Comparison of ENCODE assay signal across 8 mouse cellular contexts in the genomic region with DNA sequence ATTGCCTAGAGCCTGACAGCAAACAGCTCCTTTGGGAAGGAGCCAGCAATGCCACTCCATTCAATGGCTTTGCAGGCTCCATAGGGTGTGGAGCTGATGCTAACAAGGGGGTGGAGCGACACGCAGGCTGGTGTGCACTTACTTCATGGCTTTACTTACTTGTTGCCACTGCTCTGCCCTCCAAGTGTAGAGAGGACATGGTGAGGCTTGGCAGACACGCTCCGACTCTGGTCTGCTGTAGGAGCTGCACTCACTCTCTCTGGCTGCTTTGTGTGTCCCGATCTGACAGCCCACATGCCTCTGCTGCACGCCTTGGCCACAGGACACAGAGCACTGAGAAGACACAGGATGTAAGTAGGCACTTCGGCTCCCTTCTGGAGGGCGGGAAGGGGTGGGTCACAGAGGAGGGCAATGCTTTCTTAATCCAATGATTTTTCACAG. TPM values are rescaled to one million over a fixed set of nuclear protein-coding genes. Genes with fewer than 3 reads are reported as not detected.
DNase-seq lines count a peak whose midpoint lies in the region; ATAC-seq and TF ChIP-seq lines count a peak whose summit lies in the region.

Gene A730049H05Rik, plus strand, starts transcription at position 168 of the 441 bp plus-strand sequence.

- no peak for TF ChIP-seq CTCF in heart, postnatal 0 days (IDR thresholded peaks at IDR 0.05; ENCODE audit: low read depth)

- peaks cover 16% of the 10 kb centered on the region for H3K36me3 ChIP-seq in heart, postnatal 0 days (replicated peaks; ENCODE audit: control insufficient read depth, insufficient read depth, low read length)
- H3K36me3 ChIP-seq in lung, embryonic 15.5 days, result peaks cover 13% of the 10 kb centered on the region
- no peaks in the 10 kb centered on the region for H3K36me3 ChIP-seq in stomach, embryonic 16.5 days (ENCODE audit: control insufficient read depth, insufficient read depth, low read length)
- no peaks in the 10 kb centered on the region for H3K36me3 ChIP-seq in liver, embryonic 12.5 days

- 21% methylated on average over 8 of the region's 8 CpGs for WGBS in heart, postnatal 0 days
- WGBS in lung, embryonic 15.5 days, result 33% methylated on average over 8 of the region's 8 CpGs
- WGBS in stomach, embryonic 16.5 days, result 24% methylated on average over 8 of the region's 8 CpGs
- WGBS in liver, embryonic 12.5 days (ENCODE audit: insufficient replicate concordance), result 34% methylated on average over 8 of the region's 8 CpGs

- TF ChIP-seq EP300 in heart, postnatal 0 days (IDR thresholded peaks at IDR 0.05; ENCODE audit: low read depth), result no peak

- peak within 1 kb of the TSS; percentile 76 for H3K27ac ChIP-seq in heart, postnatal 0 days (ENCODE audit: low read depth)
- H3K27ac ChIP-seq in lung, embryonic 15.5 days, result peak within 1 kb of the TSS; percentile 7; the same call in 1 of the 2 replicates
- H3K27ac ChIP-seq in stomach, embryonic 16.5 days (ENCODE audit: low read length), result no peak within 1 kb of the TSS
- H3K27ac ChIP-seq in liver, embryonic 12.5 days, result no peak within 1 kb of the TSS

- 0 out of 2 replicates have a peak within 1 kb of the TSS, but pooled peaks have one; percentile 7 for H3K4me3 ChIP-seq in heart, postnatal 0 days (ENCODE audit: low read depth, low read length)
- no peak within 1 kb of the TSS for H3K4me3 ChIP-seq in lung, embryonic 15.5 days
- no peak within 1 kb of the TSS for H3K4me3 ChIP-seq in stomach, embryonic 16.5 days (replicated peaks; ENCODE audit: low read length)
- H3K4me3 ChIP-seq in liver, embryonic 12.5 days, result no peak within 1 kb of the TSS

- no peaks in the 10 kb centered on the region for H3K27me3 ChIP-seq in heart, postnatal 0 days (ENCODE audit: control insufficient read depth, insufficient read depth, low read length)
- no peaks in the 10 kb centered on the region for H3K27me3 ChIP-seq in lung, embryonic 15.5 days
- no peaks in the 10 kb centered on the region for H3K27me3 ChIP-seq in stomach, embryonic 16.5 days (ENCODE audit: control insufficient read depth, insufficient read depth, low read length)
- H3K27me3 ChIP-seq in liver, embryonic 12.5 days (replicated peaks), result no peaks in the 10 kb centered on the region

- 0 out of 2 replicates have a peak within 1 kb of the TSS, but pooled peaks have one; percentile 30 for H3K9ac ChIP-seq in heart, postnatal 0 days (replicated peaks; ENCODE audit: low read depth, low read length)
- no peak within 1 kb of the TSS for H3K9ac ChIP-seq in lung, embryonic 15.5 days
- H3K9ac ChIP-seq in stomach, embryonic 16.5 days (ENCODE audit: low read length), result no peak within 1 kb of the TSS
- H3K9ac ChIP-seq in liver, embryonic 12.5 days, result no peak within 1 kb of the TSS

- peaks cover 16% of the 10 kb centered on the region for H3K4me1 ChIP-seq in heart, postnatal 0 days (ENCODE audit: control insufficient read depth, insufficient read depth)
- H3K4me1 ChIP-seq in lung, embryonic 15.5 days, result peaks cover 12% of the 10 kb centered on the region
- H3K4me1 ChIP-seq in stomach, embryonic 16.5 days (ENCODE audit: control insufficient read depth, insufficient read depth, low read length), result peaks cover 8% of the 10 kb centered on the region; the same call in 1 of the 2 replicates
- no peaks in the 10 kb centered on the region for H3K4me1 ChIP-seq in liver, embryonic 12.5 days

- H3K4me2 ChIP-seq in heart, postnatal 0 days (ENCODE audit: low read depth, low read length), result peak within 1 kb of the TSS; percentile 42
- peak within 1 kb of the TSS; percentile 37 for H3K4me2 ChIP-seq in lung, embryonic 15.5 days
- peak within 1 kb of the TSS; percentile 28 for H3K4me2 ChIP-seq in stomach, embryonic 16.5 days (ENCODE audit: low read depth, low read length)
- H3K4me2 ChIP-seq in liver, embryonic 12.5 days, result no peak within 1 kb of the TSS

- ATAC-seq in heart, postnatal 0 days (ENCODE audit: insufficient read depth, low read depth), result peak; percentile 73
- ATAC-seq in lung, embryonic 15.5 days (ENCODE audit: borderline replicate concordance, extremely low read depth, low FRiP score, low TSS enrichment), result peak; percentile 49; the same call in 1 of the 2 replicates
- no peak for ATAC-seq in stomach, embryonic 16.5 days (ENCODE audit: insufficient read depth, low FRiP score)
- no peak for ATAC-seq in erythroblast, adult 5-6 weeks (replicated peaks; ENCODE audit: low FRiP score, poor library complexity, severe bottlenecking)
- ATAC-seq in liver, embryonic 12.5 days, result no peak

- H3K9me3 ChIP-seq in heart, postnatal 0 days (replicated peaks; ENCODE audit: control insufficient read depth, low read length), result no peaks in the 10 kb centered on the region
- no peaks in the 10 kb centered on the region for H3K9me3 ChIP-seq in lung, embryonic 15.5 days
- H3K9me3 ChIP-seq in stomach, embryonic 16.5 days (replicated peaks; ENCODE audit: control insufficient read depth, low read length), result no peaks in the 10 kb centered on the region
- H3K9me3 ChIP-seq in liver, embryonic 12.5 days (replicated peaks), result no peaks in the 10 kb centered on the region

- DNase-seq in lung, adult 18-20 months, result peak; percentile 9 to 35
- no peak for DNase-seq in lung, postnatal 25 days (ENCODE audit: low spot score)
- DNase-seq in heart, postnatal 0 days (ENCODE audit: low spot score), result peak; percentile 51
- DNase-seq in cerebellum, adult 9-10 months, result no peak

RNA-seq across cellular contexts. Expression of gene A730049H05Rik, which starts in this region (rescaled TPM):
- total RNA-seq in heart, postnatal 0 days (2014; rRNA removed; ENCODE audit: low replicate concordance), result 0.46 TPM in 2 replicates
- 1.3 and 1.7 TPM in 2 replicates for polyA plus RNA-seq in heart, postnatal 0 days (2015; fragmentation: Nextera tagmentation; extraction: Ambion mirVana)
- polyA plus RNA-seq in lung, embryonic 15.5 days (2015; fragmentation: Nextera tagmentation; extraction: Ambion mirVana), result 1.2 and 1.4 TPM in 2 replicates
- polyA plus RNA-seq in stomach, embryonic 16.5 days (2015; fragmentation: Nextera tagmentation; extraction: Ambion mirVana), result 0.46 and 0.87 TPM in 2 replicates
- not detected in 2 replicates for total RNA-seq in erythroblast, adult 5-6 weeks (2015; ENCODE audit: low replicate concordance)
- not detected in 2 replicates for total RNA-seq in erythroblast, adult 5-6 weeks (2017; ENCODE audit: low replicate concordance)
- polyA plus RNA-seq in liver, embryonic 12.5 days (2016; fragmentation: Nextera tagmentation; extraction: Ambion mirVana), result 0.07 and 0.08 TPM in 2 replicates

Comparison
In these comparisons a context has a peak if more than half of its experiments do, and no peak if none do; other contexts are left out.
1. DNase-seq: peak in lung, adult 18-20 months (2 of 2) and heart, postnatal 0 days (single experiment); none in lung, postnatal 25 days (single experiment) and cerebellum, adult 9-10 months (single experiment).
2. ATAC-seq: peak in heart, postnatal 0 days (single experiment) and lung, embryonic 15.5 days (single experiment); none in stomach, embryonic 16.5 days (single experiment), erythroblast, adult 5-6 weeks (single experiment) and liver, embryonic 12.5 days (single experiment).
3. H3K27ac ChIP-seq: peak in heart, postnatal 0 days (single experiment) and lung, embryonic 15.5 days (single experiment); none in stomach, embryonic 16.5 days (single experiment) and liver, embryonic 12.5 days (single experiment).